Mouse (Mus musculus) lung, embryonic 16.5 days (tissue): ENCODE data around the gene Sgsm2. TPM values are rescaled to one million over a fixed set of nuclear protein-coding genes. Genes with fewer than 3 reads are reported as not detected.

Experiments
- ATAC-seq: fragments of 200-750 bp; cut with Nextera tagmentation; 2 replicates; pipeline ENCODE4 v1.8.0; 2017; ENCODE audit warnings: low read depth, mild to moderate bottlenecking, moderate library complexity
- H3K27ac ChIP-seq: fragments of 300-500 bp; sonication (generic); 2 replicates; pipeline ENCODE4 v1.5.1; 2014; ENCODE audit warnings: mild to moderate bottlenecking, control low read depth, low read length
- H3K27me3 ChIP-seq: fragments of 300-500 bp; sonication (generic); 2 replicates; pipeline ENCODE4 v1.6.1; 2014; ENCODE audit warnings: low read depth, low read length, mixed read lengths; ENCODE audit not compliant: control insufficient read depth, insufficient read depth
- H3K36me3 ChIP-seq: fragments of 300-500 bp; sonication (generic); 2 replicates; pipeline ENCODE4 v1.6.1; 2014; ENCODE audit warnings: low read length; ENCODE audit not compliant: control insufficient read depth, insufficient read depth
- H3K4me1 ChIP-seq: fragments of 300-500 bp; sonication (generic); replicated peaks from 2 replicates; pipeline ENCODE4 v1.6.1; 2014; ENCODE audit warnings: low read length, mixed read lengths; ENCODE audit not compliant: control insufficient read depth, insufficient read depth
- H3K4me2 ChIP-seq: fragments of 300-500 bp; sonication (generic); 2 replicates; pipeline ENCODE4 v1.6.1; 2014; ENCODE audit warnings: low read depth, low read length, control low read depth
- H3K4me3 ChIP-seq: fragments of 300-500 bp; sonication (generic); 2 replicates; pipeline ENCODE4 v1.5.1; 2014; ENCODE audit warnings: mild to moderate bottlenecking, low read length, control low read depth
- H3K9ac ChIP-seq: fragments of 300-500 bp; sonication (generic); 2 replicates; pipeline ENCODE4 v1.6.1; 2014; ENCODE audit warnings: low read length, control low read depth
- H3K9me3 ChIP-seq: fragments of 300-500 bp; sonication (generic); 2 replicates; pipeline ENCODE4 v1.6.1; 2016; ENCODE audit warnings: low read length; ENCODE audit not compliant: control insufficient read depth
- WGBS: fragments of 180-500 bp; shearing (Covaris S2); extraction: QIAGEN DNeasy Blood & Tissue Kit; methylation state at CpG from one replicate; pipeline ENCODE4 v1.1.7; 2014; 5-methylcytosine and 5-hydroxymethylcytosine counted together
- polyA plus RNA-seq: library from polyadenylated mRNA; unstranded; fragments of >200 nt; fragmentation: Nextera tagmentation; extraction: Ambion mirVana; gene quantifications from 2 replicates; pipeline ENCODE4 v1.2.1, GENCODE M21; 2015

The Sgsm2 gene
- polyA plus RNA-seq, 1 experiment from 2014 or later: 4.2 TPM

- no peaks in the 10 kb centered on the region for H3K27me3 ChIP-seq
- H3K36me3 ChIP-seq: peaks cover 13% of the 10 kb centered on the region
- peak overlapping the region; percentile 80 for H3K9ac ChIP-seq
- peak overlapping the region; percentile 91 for H3K4me3 ChIP-seq
- peak; percentile 60 for ATAC-seq
- peak overlapping the region; percentile 96 for H3K4me2 ChIP-seq
- H3K27ac ChIP-seq: peak overlapping the region; percentile 81
- H3K4me1 ChIP-seq: peaks cover 3% of the 10 kb centered on the region
- under 1% methylated on average over 43 of the region's 55 CpGs for WGBS
- H3K9me3 ChIP-seq: no peaks in the 10 kb centered on the region
Measured at GRCm38 (mm10) chr11:74895980-74896900, 620 bp downstream of the Sgsm2 start.

- no peaks in the 10 kb centered on the region for H3K36me3 ChIP-seq
- no peak overlapping the region for H3K4me3 ChIP-seq
- WGBS: 66% methylated on average over 4 of the region's 4 CpGs
- no peak for ATAC-seq
- H3K9ac ChIP-seq: no peak overlapping the region
- H3K27me3 ChIP-seq: no peaks in the 10 kb centered on the region
- H3K4me2 ChIP-seq: no peak overlapping the region
- no peaks in the 10 kb centered on the region for H3K9me3 ChIP-seq
- no peak overlapping the region for H3K27ac ChIP-seq
- H3K4me1 ChIP-seq: peaks cover 3% of the 10 kb centered on the region; the same call in 1 of the 2 replicates
Measured at GRCm38 (mm10) chr11:74894619-74895018, 2.2 kb downstream of the Sgsm2 start.

GRCm38 (mm10) chr11:74883098-74883497, 13.8 kb downstream of the Sgsm2 start:
- WGBS: 91% methylated on average over 10 of the region's 10 CpGs
- Histone ChIP-seq H3K9me3 (no peaks in the 10 kb centered on the region), H3K4me1 (peaks cover 5% of the 10 kb centered on the region; the same call in 1 of the 2 replicates), H3K36me3 (no peaks in the 10 kb centered on the region), H3K27me3 (no peaks in the 10 kb centered on the region), H3K9ac (no peak overlapping the region), H3K4me2 (no peak overlapping the region), H3K4me3 (no peak overlapping the region), H3K27ac (no peak overlapping the region)
- ATAC-seq: no peak

- 51% methylated on average over 14 of the region's 14 CpGs for WGBS
- Histone ChIP-seq H3K27me3 (no peaks in the 10 kb centered on the region), H3K9me3 (no peaks in the 10 kb centered on the region), H3K4me1 (peaks cover 5% of the 10 kb centered on the region; the same call in 1 of the 2 replicates), H3K4me3 (no peak overlapping the region), H3K27ac (no peak overlapping the region), H3K9ac (no peak overlapping the region), H3K36me3 (no peaks in the 10 kb centered on the region), H3K4me2 (no peak overlapping the region)
- ATAC-seq: no peak
Measured at GRCm38 (mm10) chr11:74881979-74882378, 14.9 kb downstream of the Sgsm2 start.

GRCm38 (mm10) chr11:74880999-74881398, 15.9 kb downstream of the Sgsm2 start:
- no peak overlapping the region for H3K4me3 ChIP-seq
- no peak overlapping the region for H3K4me2 ChIP-seq
- no peak overlapping the region for H3K27ac ChIP-seq
- ATAC-seq: no peak
- WGBS: 81% methylated on average over 9 of the region's 9 CpGs
- peaks cover 8% of the 10 kb centered on the region; the same call in 1 of the 2 replicates for H3K4me1 ChIP-seq
- no peaks in the 10 kb centered on the region for H3K36me3 ChIP-seq
- H3K27me3 ChIP-seq: no peaks in the 10 kb centered on the region
- H3K9me3 ChIP-seq: no peaks in the 10 kb centered on the region
- no peak overlapping the region for H3K9ac ChIP-seq

- H3K27me3 ChIP-seq: no peaks in the 10 kb centered on the region
- peaks cover 6% of the 10 kb centered on the region; the same call in 1 of the 2 replicates for H3K4me1 ChIP-seq
- no peak overlapping the region for H3K4me2 ChIP-seq
- ATAC-seq: peak; percentile 81
- WGBS: 4% methylated on average over 9 of the region's 9 CpGs
- no peak overlapping the region for H3K9ac ChIP-seq
- no peaks in the 10 kb centered on the region for H3K9me3 ChIP-seq
- no peaks in the 10 kb centered on the region for H3K36me3 ChIP-seq
- no peak overlapping the region for H3K4me3 ChIP-seq
- H3K27ac ChIP-seq: no peak overlapping the region
Measured at GRCm38 (mm10) chr11:74876801-74877200, 20.1 kb downstream of the Sgsm2 start.

- Histone ChIP-seq H3K4me2 (no peak overlapping the region), H3K9ac (no peak overlapping the region), H3K4me1 (peaks cover 3% of the 10 kb centered on the region; the same call in 1 of the 2 replicates), H3K36me3 (no peaks in the 10 kb centered on the region), H3K9me3 (no peaks in the 10 kb centered on the region), H3K4me3 (no peak overlapping the region), H3K27me3 (no peaks in the 10 kb centered on the region), H3K27ac (no peak overlapping the region)
- ATAC-seq: no peak
- 57% methylated on average over 3 of the region's 3 CpGs for WGBS
Measured at GRCm38 (mm10) chr11:74874630-74875029, 22.2 kb downstream of the Sgsm2 start.

GRCm38 (mm10) chr11:74870991-74871622, 25.8 kb downstream of the Sgsm2 start:
- no peak overlapping the region for H3K27ac ChIP-seq

GRCm38 (mm10) chr11:74870544-74870943, 26.3 kb downstream of the Sgsm2 start:
- WGBS: 56% methylated on average over 4 of the region's 4 CpGs
- H3K4me3 ChIP-seq: no peak overlapping the region
- H3K9ac ChIP-seq: no peak overlapping the region
- H3K9me3 ChIP-seq: no peaks in the 10 kb centered on the region
- no peaks in the 10 kb centered on the region for H3K27me3 ChIP-seq
- 0 out of 2 replicates have a peak, but pooled peaks cover 2% of the 10 kb centered on the region for H3K4me1 ChIP-seq
- H3K36me3 ChIP-seq: no peaks in the 10 kb centered on the region
- H3K4me2 ChIP-seq: no peak overlapping the region
- no peak overlapping the region for H3K27ac ChIP-seq
- ATAC-seq: no peak

More at GRCm38 (mm10) chr11:74870991-74871622, 25.8 kb downstream of the Sgsm2 start:
- no peaks in the 10 kb centered on the region for H3K9me3 ChIP-seq
- no peak for ATAC-seq
- H3K27me3 ChIP-seq: no peaks in the 10 kb centered on the region
- 0 out of 2 replicates have a peak, but pooled peaks cover 2% of the 10 kb centered on the region for H3K4me1 ChIP-seq
- H3K9ac ChIP-seq: no peak overlapping the region
- 33% methylated on average over 12 of the region's 12 CpGs for WGBS
- H3K36me3 ChIP-seq: no peaks in the 10 kb centered on the region
- H3K4me2 ChIP-seq: no peak overlapping the region
- H3K4me3 ChIP-seq: no peak overlapping the region
